Mouse (Mus musculus) intestine, embryonic 14.5 days (tissue): ENCODE results near the gene Scml4. TPM values are rescaled to one million over a fixed set of nuclear protein-coding genes. Genes with fewer than 3 reads are reported as not detected.

ENCODE experiments used
- ATAC-seq: fragments of 200-750 bp; cut with Nextera tagmentation; replicated peaks from 2 replicates; pipeline ENCODE4 v1.8.0; 2017; ENCODE audit warnings: low read depth, moderate number of reproducible peaks, moderate TSS enrichment, moderate library complexity; ENCODE audit not compliant: low FRiP score, low TSS enrichment
- DNase-seq: peaks from one replicate; pipeline ENCODE4 v3.0.0-alpha.2; 2018; ENCODE audit warnings: low spot score
- H3K27ac ChIP-seq: fragments of 300-500 bp; sonication (generic); 2 replicates; pipeline ENCODE4 v1.5.1; 2014; ENCODE audit warnings: low read depth, mild to moderate bottlenecking, control low read depth
- H3K27me3 ChIP-seq: fragments of 300-500 bp; sonication (generic); replicated peaks from 2 replicates; pipeline ENCODE4 v1.6.1; 2014; ENCODE audit warnings: low read length, control low read depth; ENCODE audit not compliant: control insufficient read depth, insufficient read depth
- H3K36me3 ChIP-seq: fragments of 300-500 bp; sonication (generic); 2 replicates; pipeline ENCODE4 v1.6.1; 2014; ENCODE audit warnings: low read length, control low read depth; ENCODE audit not compliant: control insufficient read depth, insufficient read depth
- H3K4me1 ChIP-seq: fragments of 300-500 bp; sonication (generic); replicated peaks from 2 replicates; pipeline ENCODE4 v1.6.1; 2014; ENCODE audit warnings: low read length, control low read depth, mixed read lengths; ENCODE audit not compliant: control insufficient read depth, insufficient read depth
- H3K4me2 ChIP-seq: fragments of 300-500 bp; sonication (generic); 2 replicates; pipeline ENCODE4 v1.6.1; 2014; ENCODE audit warnings: low read length
- H3K4me3 ChIP-seq: fragments of 300-500 bp; sonication (generic); 2 replicates; pipeline ENCODE4 v1.5.1; 2014; ENCODE audit warnings: low read depth, low read length, control low read depth, mixed read lengths
- H3K9ac ChIP-seq: fragments of 300-500 bp; sonication (generic); 2 replicates; pipeline ENCODE4 v1.6.1; 2014; ENCODE audit warnings: mild to moderate bottlenecking, low read length
- H3K9me3 ChIP-seq: fragments of 300-500 bp; sonication (generic); 2 replicates; pipeline ENCODE4 v1.6.1; 2016; ENCODE audit warnings: low read length, control low read depth; ENCODE audit not compliant: control insufficient read depth
- WGBS: fragments of 180-500 bp; shearing (Covaris S2); extraction: QIAGEN DNeasy Blood & Tissue Kit; methylation state at CpG from one replicate; pipeline ENCODE4 v1.1.7; 2014; 5-methylcytosine and 5-hydroxymethylcytosine counted together
- polyA plus RNA-seq: library from polyadenylated mRNA; unstranded; fragments of >200 nt; fragmentation: Nextera tagmentation; extraction: Ambion mirVana; gene quantifications from 2 replicates; pipeline ENCODE4 v1.2.1, GENCODE M21; 2014

The Scml4 gene
- polyA plus RNA-seq, result 19.4 and 22.3 TPM in 2 replicates

DNA sequence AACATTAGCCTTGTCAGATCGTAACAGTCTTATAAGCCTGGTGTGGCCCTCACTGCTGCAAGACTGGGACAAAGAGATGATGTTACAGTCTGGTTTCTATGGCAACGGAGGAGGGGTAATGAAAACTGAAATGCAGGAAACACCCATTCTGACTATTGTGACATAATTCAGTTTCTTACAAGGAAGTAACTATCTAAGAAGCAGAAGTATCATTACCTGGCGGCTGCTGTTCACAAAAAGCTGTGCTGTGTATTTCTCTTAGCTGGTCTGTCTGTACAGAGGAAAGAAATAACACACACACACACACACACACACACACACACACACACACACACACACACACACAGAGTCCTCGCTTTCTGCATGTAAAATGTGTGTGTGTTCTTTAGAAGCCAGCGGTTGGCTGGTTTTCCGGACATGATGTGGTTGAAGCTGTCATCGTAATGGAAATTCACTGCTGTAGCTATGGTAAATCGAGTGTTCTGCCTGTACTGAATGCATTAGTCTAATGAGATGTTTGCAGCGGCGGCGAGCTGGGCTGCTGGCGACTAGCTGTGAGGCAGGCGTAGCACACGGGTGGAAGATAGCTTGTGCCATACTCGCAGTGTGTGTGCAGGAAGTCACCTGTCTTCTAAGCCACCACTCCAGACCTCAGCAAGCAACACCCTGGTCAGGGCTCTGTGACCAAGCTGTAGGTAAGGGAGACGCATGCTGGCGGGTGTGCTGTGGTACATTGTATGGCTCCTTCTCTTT, at the start of gene Scml4:
TSS of gene Scml4 (plus strand) at position 212 of the 753 bp plus-strand sequence.
- H3K27ac ChIP-seq, result no peak within 1 kb of the TSS

DNA sequence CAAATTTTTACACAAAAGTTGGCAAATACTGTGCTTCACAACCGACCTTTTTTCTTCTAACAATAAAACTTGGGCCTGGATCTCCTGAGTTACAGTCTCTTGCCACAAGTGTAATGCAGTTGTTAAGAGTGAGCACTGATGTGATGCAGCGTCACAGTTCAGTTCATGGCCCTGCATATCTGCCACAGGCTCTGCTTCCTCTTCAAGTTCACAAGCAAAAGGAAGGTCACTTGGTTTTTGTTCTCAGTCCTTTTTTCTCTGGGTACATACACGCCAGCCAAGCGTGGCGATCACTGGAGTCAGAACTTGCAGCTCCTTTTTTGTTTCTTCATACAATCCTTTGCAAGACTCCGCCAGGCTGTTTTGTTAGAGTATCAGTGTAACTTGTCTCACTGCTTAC, 34.2 kb upstream of the Scml4 start:
- Histone ChIP-seq H3K9me3 (no peaks in the 10 kb centered on the region), H3K36me3 (peaks cover 80% of the 10 kb centered on the region), H3K9ac (no peak overlapping the region), H3K27me3 (no peaks in the 10 kb centered on the region), H3K4me3 (no peak overlapping the region), H3K27ac (no peak overlapping the region), H3K4me2 (no peak overlapping the region), H3K4me1 (no peaks in the 10 kb centered on the region; the same call in 1 of the 2 replicates)
- DNase-seq, result no peak
- no peak for ATAC-seq
- WGBS, result 92% methylated on average over 6 of the region's 6 CpGs

More for the DNA sequence above, at the start of gene Scml4:
- no peaks in the 10 kb centered on the region for H3K27me3 ChIP-seq
- H3K4me3 ChIP-seq, result no peak within 1 kb of the TSS
- DNase-seq, result peak; percentile 63
- H3K9ac ChIP-seq, result 0 out of 2 replicates have a peak within 1 kb of the TSS, but pooled peaks have one; percentile 5
- peaks cover 36% of the 10 kb centered on the region; the same call in 1 of the 2 replicates for H3K4me1 ChIP-seq
- no peaks in the 10 kb centered on the region for H3K36me3 ChIP-seq
- H3K4me2 ChIP-seq, result peak within 1 kb of the TSS; percentile 33
- no peaks in the 10 kb centered on the region for H3K9me3 ChIP-seq
- ATAC-seq, result peak; percentile 48; the same call in 1 of the 2 replicates
- 43% methylated on average over 17 of the region's 17 CpGs for WGBS

DNA sequence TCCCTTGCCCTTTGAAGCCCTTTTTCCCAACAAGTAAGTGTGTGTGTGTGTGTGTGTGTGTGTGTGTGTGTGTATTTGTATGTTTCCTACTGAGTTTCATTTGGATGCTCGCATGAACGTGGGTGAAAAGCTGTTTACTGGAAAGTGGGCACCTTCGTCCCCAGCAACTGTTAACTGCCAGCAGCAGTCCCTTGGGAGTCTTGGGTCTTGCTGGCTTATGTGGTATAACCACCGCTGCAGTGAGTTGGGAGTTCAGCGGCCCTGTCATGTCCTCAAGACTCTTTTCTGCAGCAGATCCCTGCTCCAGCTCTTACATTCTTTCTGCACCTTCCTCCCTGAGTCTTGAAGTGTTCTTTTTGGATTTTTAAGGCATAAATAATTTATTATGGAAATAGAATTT, 33.0 kb upstream of the Scml4 start:
- WGBS, result 79% methylated on average over 5 of the region's 5 CpGs
- ATAC-seq (no peak), DNase-seq (no peak)
- Histone ChIP-seq H3K4me3 (no peak overlapping the region), H3K9me3 (no peaks in the 10 kb centered on the region), H3K27ac (no peak overlapping the region), H3K27me3 (no peaks in the 10 kb centered on the region), H3K36me3 (peaks cover 84% of the 10 kb centered on the region), H3K9ac (no peak overlapping the region), H3K4me1 (no peaks in the 10 kb centered on the region; the same call in 1 of the 2 replicates), H3K4me2 (no peak overlapping the region)

DNA sequence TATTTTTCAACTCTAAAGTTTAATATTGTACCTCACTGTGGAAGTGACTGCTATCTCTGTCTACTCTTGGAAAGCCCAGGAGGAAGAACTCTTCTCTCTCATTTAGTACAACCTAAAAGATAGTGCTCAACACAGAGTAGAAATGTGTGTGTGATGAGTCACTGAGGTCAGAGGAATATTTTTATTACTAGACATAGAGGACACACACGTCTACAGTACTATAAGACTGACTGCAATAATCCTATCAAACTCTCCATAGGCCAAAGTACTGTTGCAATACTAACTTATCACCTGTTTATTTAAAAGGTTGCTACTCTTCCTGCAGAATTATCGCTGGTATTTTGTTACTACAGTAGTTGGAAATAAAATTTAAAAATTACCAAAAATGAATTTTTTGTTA, 30.2 kb upstream of the Scml4 start:
- H3K4me1 ChIP-seq, result no peaks in the 10 kb centered on the region; the same call in 1 of the 2 replicates
- no peaks in the 10 kb centered on the region for H3K9me3 ChIP-seq
- H3K4me2 ChIP-seq, result no peak overlapping the region
- no peaks in the 10 kb centered on the region for H3K27me3 ChIP-seq
- H3K36me3 ChIP-seq, result peaks cover 85% of the 10 kb centered on the region
- no peak for ATAC-seq
- no peak overlapping the region for H3K4me3 ChIP-seq
- DNase-seq, result no peak
- no peak overlapping the region for H3K9ac ChIP-seq
- H3K27ac ChIP-seq, result no peak overlapping the region
- 69% methylated on average over 2 of the region's 2 CpGs for WGBS

DNA sequence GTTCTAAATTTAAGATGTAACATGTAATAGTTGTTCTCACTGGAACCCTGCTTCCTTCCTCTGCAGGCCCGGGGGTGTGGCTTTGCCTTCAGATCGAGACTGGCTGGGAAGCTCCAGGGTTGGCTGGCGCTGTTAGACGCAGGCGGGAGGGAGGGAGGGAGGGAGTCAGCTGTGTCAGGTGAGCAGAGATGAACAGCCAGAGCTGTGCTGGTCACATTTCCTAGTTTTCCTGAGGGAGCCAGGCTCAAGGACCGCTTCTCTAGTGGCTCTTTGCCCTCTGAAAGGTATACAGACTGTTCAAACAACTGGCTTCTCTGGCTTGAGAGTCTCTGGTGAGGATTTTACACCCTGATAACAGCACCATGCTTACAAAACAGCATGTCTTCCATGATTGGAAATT, 29.8 kb upstream of the Scml4 start:
- Histone ChIP-seq H3K4me3 (no peak overlapping the region), H3K36me3 (peaks cover 85% of the 10 kb centered on the region), H3K4me2 (no peak overlapping the region), H3K27ac (no peak overlapping the region), H3K4me1 (no peaks in the 10 kb centered on the region; the same call in 1 of the 2 replicates), H3K27me3 (no peaks in the 10 kb centered on the region), H3K9me3 (no peaks in the 10 kb centered on the region), H3K9ac (no peak overlapping the region)
- whole genome bisulfite sequencing, result 45% methylated on average over 6 of the region's 6 CpGs
- DNase-seq, result no peak
- ATAC-seq, result peak; percentile 76; the same call in 1 of the 2 replicates

DNA sequence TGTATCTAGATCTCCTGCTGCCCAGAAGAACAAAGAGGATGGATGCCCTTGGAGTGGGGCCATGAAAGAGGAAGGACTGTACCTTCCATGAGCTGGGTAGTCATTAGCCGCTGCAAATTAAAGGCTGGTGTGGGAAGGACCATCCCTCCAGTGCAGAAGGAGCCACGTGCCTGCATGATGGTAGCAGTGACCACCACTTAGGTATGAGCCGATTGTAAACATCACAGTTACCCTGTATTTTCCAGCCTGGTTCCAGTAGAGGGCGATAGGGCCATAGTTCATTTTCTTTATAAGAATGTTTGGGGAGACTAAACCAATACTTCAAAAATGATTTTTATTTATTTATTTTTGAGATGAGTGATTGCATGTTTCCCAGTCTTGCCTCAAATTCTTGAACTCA, 27.5 kb upstream of the Scml4 start:
- ATAC-seq, result no peak; the same call in 1 of the 2 replicates
- no peak overlapping the region for H3K9ac ChIP-seq
- H3K36me3 ChIP-seq, result peaks cover 78% of the 10 kb centered on the region
- no peak overlapping the region for H3K27ac ChIP-seq
- no peaks in the 10 kb centered on the region; the same call in 1 of the 2 replicates for H3K4me1 ChIP-seq
- H3K4me3 ChIP-seq, result no peak overlapping the region
- 56% methylated on average over 4 of the region's 4 CpGs for WGBS
- no peaks in the 10 kb centered on the region for H3K9me3 ChIP-seq
- H3K4me2 ChIP-seq, result no peak overlapping the region
- H3K27me3 ChIP-seq, result no peaks in the 10 kb centered on the region
- no peak for DNase-seq

DNA sequence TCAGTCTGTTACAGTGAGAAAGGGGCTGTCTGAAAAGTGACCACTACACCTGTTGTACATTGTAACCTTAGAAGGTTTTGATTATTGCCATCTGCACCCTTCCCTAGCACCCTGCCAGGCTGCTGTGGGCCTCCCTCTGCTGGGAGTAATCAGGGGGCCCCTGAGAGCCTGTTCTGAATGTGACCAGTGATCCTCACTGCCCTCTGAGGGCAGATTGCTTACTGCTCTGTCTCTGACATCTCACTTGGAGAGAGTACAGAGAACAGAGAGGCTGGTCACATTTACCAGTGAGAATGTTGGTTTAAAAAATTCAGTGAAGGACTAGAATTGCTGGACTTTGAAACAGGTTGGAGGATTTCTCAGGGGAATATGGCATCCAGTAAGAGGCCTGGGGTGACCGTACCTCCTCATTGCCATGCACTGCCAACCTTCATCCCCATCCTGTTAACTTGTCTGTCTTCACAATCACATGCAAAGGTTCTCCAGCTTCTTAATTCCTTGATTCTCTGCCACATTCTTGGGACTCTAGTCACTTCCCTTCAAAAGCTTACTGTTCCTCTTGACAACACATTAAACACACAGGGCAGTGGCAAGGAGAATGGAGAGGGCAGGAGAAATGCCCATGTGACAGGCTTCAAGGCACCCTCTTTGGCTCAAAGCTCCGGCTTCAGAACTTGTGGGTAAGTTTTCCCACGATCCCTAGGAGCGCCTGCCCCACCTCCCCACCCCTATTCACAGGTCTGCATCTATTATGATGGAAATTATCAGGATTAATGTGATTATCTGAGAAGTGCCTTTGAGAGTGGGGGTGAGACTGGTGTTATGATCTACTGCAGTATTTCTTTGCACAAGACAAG, 26.1 kb upstream of the Scml4 start:
- no peak for DNase-seq
- H3K27me3 ChIP-seq, result no peaks in the 10 kb centered on the region
- 87% methylated on average over 4 of the region's 4 CpGs for WGBS
- ATAC-seq, result no peak
- no peak overlapping the region for H3K4me2 ChIP-seq
- H3K9me3 ChIP-seq, result no peaks in the 10 kb centered on the region
- H3K4me3 ChIP-seq, result no peak overlapping the region
- no peaks in the 10 kb centered on the region for H3K4me1 ChIP-seq
- H3K36me3 ChIP-seq, result peaks cover 64% of the 10 kb centered on the region
- no peak overlapping the region for H3K9ac ChIP-seq
- no peak overlapping the region for H3K27ac ChIP-seq

DNA sequence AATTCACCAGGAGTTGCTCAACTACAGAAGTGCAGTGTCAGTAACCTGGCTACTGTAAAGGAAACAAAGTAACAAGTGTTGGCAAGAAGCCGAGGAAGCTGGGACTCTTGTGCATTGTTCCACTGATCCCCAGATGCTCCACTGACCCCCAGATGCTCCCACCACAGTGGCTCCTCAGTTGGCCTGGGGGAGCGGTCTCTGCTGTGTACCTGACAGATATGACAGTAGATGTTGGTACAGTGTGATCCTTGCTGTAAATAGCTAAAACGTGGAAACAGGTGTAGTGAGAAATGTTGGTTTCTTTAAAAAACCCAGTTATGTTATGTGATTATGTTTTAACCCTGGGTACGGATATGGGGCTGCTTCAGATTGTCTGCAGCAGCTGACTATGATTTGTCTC, 22.1 kb upstream of the Scml4 start:
- no peak overlapping the region for H3K4me3 ChIP-seq
- no peak overlapping the region for H3K9ac ChIP-seq
- H3K36me3 ChIP-seq, result peaks cover 27% of the 10 kb centered on the region
- no peak for ATAC-seq
- no peaks in the 10 kb centered on the region for H3K27me3 ChIP-seq
- H3K4me2 ChIP-seq, result no peak overlapping the region
- no peaks in the 10 kb centered on the region for H3K4me1 ChIP-seq
- no peak for DNase-seq
- WGBS, result 87% methylated on average over 4 of the region's 4 CpGs
- no peak overlapping the region for H3K27ac ChIP-seq
- H3K9me3 ChIP-seq, result 0 out of 2 replicates have a peak, but pooled peaks cover 4% of the 10 kb centered on the region
